Mouse (Mus musculus): ENCODE data around the gene Nav2.

GRCm38 (mm10) chr7:49257234-49257906 is 348.9 kb downstream of the Nav2 start:
- TF ChIP-seq CTCF (IDR thresholded peaks at IDR 0.05; ENCODE audit: borderline replicate concordance, control insufficient read depth, extremely low read depth, insufficient read depth, low read length, poor library complexity): no peak
- no peak for TF ChIP-seq POLR2A (IDR thresholded peaks at IDR 0.05; ENCODE audit: control insufficient read depth, extremely low read depth, insufficient read depth, low read length, poor library complexity)
